Mouse (Mus musculus): ENCODE data around the gene Urad.
A peak's percentile ranks its signal among the peaks of the same experiment; 100 is the strongest.

Gene Urad

GRCm38 (mm10) chr5:147325931-147326330 lies 3.7 kb upstream of the Urad start:
- no peak for DNase-seq (ENCODE audit: low read depth, low spot score)

- DNase-seq (ENCODE audit: low read depth, low spot score) = peak; percentile 86
These were observed 1.1 kb upstream of the Urad start for GRCm38 (mm10) chr5:147323237-147323917.

DNA sequence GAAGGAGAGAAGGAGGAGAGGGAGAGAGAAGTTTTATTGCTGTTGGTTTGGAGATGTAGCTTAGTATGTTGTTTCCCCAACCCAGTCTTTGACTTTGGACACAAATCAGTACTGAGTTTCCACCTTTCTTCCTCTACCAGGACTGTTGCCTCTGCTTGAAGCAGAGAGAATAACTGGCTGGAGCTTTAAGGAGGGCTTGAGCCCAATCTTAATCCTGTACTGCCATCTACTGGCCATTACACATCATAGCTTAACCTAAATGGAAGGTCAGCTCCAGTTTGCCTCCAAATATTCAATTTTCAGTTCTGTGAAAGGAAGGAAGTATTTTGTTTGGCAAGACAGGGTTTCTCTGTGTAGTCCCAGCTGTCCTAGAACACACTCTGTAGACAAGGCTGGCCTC lies 2.6 kb downstream of the Urad start:
- peak; percentile 79 for DNase-seq (ENCODE audit: low read depth, low spot score)

- DNase-seq (ENCODE audit: low read depth, low spot score) = peak; percentile 34
These were observed 4.2 kb downstream of the Urad start for GRCm38 (mm10) chr5:147317991-147318390.

GRCm38 (mm10) chr5:147317321-147317720 lies 4.9 kb downstream of the Urad start:
- no peak for DNase-seq (ENCODE audit: low read depth, low spot score)

DNA sequence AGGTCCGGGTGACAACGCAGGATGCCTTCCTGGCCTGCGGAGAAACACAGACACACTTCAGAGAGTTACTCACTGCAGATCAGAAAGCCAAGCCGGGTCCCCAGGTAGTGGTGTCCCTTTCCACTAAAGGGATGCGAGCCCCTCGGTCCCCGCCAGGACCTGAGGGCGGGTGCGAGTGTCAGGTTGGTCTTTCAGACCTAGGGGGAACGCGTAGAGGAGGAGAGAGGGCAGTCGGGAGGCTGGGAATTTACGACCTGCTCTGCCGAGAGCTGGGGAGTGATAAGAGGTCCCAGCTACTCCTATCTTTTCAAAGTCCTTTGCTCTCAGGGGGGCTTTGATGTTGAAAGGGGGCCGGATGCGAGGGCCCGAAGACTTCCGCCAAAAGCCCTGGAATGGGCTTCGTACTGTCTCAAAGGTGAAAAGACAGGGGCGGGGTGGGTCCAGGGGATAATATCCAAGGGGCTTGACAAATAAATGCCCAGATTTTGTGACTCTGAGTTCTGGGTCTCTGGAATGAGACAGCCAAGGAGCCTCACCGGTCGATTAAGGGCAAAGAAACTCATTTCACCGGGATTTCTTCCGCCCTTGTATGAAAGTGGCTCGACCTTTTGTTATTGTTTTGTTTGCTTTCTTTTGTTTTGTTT lies 6.7 kb downstream of the Urad start:
- no peak for DNase-seq (ENCODE audit: low read depth, low spot score)

DNA sequence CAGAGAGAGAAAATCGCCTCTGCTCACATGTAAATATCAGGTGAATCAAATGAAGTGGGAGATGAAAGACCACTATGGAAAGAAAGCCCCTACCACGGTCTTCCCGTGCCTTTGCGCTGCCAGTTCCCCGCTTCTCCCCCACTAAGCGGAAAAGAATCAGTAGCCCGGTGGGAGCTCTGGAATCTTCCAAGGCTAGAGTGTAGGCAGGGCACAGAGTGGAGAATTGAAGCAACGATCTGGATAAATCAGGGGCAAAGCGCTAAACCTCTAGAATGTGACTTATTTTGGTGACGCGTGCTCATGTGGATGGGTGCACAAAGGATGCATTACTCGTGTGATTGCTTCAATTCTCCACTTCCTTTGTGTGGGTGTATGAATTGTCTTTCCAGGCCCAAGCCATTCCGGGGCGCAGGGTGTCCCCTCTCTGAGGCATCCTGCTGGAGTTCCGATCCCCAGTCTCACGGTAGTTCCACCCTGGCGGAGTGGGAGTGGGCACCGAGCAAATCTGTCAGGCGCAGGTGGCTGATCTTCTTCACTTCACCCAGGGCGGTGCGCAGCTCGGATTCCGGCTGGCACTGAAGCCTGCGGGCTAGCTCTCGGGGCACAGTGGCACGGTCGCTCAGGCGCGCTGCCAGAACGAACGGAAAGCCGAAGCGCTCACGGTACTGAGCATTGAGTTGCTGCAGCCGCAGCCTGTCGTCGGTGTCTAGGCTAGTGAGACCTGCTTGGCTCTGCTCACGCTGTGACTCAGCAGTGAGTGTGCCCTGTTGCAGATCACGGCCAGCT lies 7.4 kb downstream of the Urad start:
- no peak for DNase-seq (ENCODE audit: low read depth, low spot score)

GRCm38 (mm10) chr5:147312830-147313685 lies 9.2 kb downstream of the Urad start:
- no peak for DNase-seq (ENCODE audit: low read depth, low spot score)

DNA sequence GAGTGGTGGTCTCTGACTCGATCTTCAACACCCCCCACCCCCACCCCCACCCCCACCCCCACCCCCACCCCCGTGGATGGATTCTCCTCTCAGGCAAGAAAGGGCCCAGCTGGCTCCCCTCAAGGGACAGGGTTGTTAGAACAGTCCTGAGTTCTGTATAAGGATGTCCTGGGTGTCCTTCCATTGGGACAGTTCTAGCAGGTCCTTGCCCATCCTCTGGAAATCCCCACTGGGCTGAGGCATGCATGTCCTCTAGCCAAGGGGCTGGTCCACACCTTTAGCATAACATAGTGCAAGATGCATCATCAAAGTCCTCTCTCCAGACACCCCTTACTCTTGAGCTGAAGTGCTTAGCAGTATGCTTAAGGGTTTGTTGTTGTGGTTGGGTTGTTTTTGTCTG lies 12.5 kb downstream of the Urad start:
- no peak for DNase-seq (ENCODE audit: low read depth, low spot score)

GRCm38 (mm10) chr5:147308451-147308850 lies 13.8 kb downstream of the Urad start:
- DNase-seq (ENCODE audit: low read depth, low spot score) = no peak

DNA sequence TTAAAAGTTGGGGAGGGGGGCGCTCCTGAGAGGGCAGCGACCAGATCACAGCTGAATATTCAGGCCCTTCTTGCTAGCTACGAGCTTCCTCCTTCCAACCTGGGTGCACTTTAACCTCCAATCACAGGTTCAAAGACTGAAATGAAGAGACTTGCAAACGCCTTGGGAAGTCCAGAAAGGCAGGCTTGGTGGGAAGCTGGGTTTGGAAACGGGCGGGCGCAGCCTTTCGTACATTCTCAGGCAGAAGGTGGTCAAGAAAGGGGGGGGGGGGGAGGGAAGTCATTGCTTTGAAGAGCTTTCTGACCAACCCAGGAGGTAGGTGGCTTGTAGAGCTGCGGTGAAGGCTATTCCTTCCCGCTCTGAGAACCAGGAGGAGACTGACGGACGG lies 14.8 kb downstream of the Urad start:
- no peak for DNase-seq (ENCODE audit: low read depth, low spot score)

DNA sequence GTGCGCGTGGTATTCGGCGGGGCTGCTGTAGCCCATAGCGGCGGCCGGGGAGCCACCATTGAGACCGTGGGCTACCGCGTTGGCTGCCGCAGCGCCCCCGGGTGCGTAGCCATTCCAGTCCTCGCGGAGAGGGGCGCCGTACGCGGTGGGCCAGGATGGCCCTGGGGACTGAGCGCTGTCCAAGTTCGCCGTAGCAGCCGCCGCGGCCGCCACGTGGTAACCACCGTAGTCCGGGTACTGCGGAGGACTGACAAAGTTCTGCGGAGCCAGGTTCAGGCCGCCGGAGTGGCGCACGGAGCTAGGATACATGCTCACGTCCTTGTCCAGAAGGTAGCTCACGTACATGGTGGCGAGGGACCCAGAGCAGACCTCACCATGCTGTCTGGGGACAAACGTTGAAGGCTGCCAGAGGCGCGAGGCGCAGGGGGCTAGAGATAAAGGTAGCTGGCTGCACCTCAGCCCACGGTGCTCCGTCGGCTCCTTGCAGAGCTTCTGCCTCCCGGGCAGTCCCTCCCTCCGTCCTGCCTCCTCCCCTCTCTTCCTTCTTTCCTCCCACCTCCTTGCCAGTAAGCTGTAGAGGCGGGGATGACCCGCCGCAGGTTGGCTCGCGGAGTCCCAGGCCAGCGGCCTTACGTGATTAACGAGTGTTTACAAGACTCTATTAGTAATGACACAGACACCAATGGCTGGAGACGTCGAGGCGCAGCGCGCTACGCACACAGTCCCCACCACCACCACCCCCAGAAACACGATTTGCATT lies 15.4 kb downstream of the Urad start, which contains the start of gene Cdx2:
Gene Cdx2 (minus strand): TSS at position 633 of the 760 bp plus-strand sequence.
- DNase-seq (ENCODE audit: low read depth, low spot score) = no peak

DNA sequence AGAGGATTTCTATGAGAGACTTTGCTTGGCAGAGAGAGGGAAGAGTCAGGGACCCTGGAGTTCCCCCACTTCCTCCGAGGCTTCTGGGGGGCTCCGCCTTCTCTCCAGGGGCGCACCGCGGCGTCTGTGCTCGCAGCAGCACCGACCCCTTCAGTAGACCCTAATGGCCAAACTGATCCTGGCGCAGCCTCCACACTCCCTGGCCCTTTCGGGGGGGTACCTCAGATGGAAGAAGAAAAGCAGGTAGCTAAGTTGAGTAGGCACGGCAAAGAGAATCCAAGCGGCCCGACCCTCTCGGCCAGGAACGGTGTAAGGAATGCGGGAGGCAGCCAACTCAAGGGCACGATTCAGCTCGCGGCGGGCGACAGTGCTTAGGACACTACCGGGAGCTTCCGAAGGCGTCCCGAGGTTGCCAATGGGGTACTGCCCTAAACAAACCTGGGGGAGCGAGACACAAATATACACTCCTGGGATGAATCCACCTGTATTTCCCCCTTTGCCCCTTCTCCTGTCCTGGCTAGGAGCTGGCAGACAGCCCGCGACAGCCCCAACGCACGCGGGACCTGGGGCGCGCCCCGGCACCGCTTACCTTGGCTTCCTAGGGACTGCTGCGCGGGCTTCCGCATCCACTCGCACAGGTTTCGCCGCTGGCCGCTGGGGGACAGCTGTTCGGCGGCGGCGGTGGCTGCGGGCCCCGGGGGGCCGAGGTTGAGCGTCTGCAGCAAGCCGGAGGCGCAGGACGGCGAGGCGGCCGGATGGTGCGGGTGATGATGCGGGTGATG lies 16.2 kb downstream of the Urad start:
- no peak for DNase-seq (ENCODE audit: low read depth, low spot score)

DNA sequence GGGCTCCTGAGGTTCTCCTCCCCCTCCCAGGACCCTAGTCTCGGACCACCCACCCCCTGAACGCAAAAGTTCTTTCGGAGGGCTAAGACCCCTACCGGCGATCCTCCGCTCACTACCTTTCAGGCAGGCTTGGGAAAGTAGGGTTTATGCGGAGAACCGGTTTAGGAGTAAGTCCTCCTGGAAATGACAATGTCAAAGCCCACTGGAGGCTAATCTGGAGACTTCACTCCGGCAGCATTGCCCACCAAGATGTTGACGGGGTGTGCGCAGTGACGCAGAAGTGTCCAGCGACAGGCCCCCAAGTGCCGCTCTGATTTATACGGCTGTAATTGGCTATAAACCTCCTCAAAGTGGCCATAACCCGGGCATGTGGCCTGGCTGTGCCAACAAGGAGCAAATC lies 17.1 kb downstream of the Urad start:
- DNase-seq (ENCODE audit: low read depth, low spot score) = no peak

GRCm38 (mm10) chr5:147304276-147305155 lies 17.7 kb downstream of the Urad start:
- no peak for DNase-seq (ENCODE audit: low read depth, low spot score)

DNA sequence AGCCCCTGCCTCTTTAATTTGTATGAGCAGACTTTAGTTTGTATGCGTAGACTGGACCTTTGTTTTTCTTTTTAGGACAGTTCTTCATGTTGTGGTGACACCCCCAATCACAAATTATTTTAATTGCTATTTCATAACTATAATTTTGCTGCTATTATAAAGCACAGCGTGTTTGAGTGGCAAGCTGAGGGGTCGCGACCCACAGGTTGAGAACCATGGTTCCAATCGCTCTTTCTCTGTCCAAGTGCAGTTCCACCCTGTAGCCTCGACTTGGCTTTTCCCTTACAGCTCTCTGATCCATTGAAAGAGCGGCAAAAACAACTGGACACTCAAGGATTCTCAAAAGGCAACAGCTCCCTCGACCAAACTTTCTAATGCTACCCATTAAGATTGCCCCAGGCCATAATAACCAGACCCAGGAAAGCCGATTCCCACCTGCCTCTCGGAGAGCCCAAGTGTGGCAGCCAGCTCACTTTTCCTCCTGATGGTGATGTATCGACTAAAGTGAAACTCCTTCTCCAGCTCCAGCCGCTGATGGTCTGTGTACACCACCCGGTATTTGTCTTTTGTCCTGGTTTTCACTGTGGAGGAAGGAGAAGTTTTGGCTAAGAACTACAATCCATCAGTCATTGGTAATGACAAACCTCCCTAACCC lies 19.4 kb downstream of the Urad start:
- no peak for DNase-seq (ENCODE audit: low read depth, low spot score)

DNA sequence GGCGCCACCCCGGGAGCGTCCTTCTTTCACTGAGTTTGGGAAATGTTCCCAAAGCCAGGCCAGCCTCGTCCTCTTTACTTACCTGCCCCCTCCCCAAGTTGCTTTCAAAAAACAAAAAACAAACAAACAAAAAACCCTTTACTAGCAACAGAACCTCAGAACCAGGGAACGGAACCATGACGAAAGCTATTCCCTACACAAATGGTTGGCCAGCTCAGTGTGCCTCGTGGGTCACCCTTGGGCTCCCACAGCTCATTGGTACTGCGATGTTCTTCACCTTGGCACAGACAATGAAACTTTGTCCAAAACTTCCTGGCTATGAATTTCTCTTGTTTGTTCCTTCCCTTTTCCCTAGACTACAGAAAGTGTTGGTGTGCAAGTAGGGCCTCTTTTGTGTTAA lies 20.1 kb downstream of the Urad start:
- no peak for DNase-seq (ENCODE audit: low read depth, low spot score)

- no peak for DNase-seq (ENCODE audit: low read depth, low spot score)
These were observed 20.5 kb downstream of the Urad start for GRCm38 (mm10) chr5:147301781-147302070.
